Mouse (Mus musculus) mature B cell (primary cell): Measurements from ENCODE around the gene Tmem132d.

Experiments used
- in situ Hi-C: fragments of 300-500 bp; cut with MboI; formaldehyde crosslinking; loops from 2 replicates; pipeline ENCODE4 v1.14.3; 2019

Gene Tmem132d

GRCm38 (mm10) chr5:128211125-128211524, 221.8 kb downstream of the Tmem132d start:
- in situ Hi-C loops = no loop called here

DNA sequence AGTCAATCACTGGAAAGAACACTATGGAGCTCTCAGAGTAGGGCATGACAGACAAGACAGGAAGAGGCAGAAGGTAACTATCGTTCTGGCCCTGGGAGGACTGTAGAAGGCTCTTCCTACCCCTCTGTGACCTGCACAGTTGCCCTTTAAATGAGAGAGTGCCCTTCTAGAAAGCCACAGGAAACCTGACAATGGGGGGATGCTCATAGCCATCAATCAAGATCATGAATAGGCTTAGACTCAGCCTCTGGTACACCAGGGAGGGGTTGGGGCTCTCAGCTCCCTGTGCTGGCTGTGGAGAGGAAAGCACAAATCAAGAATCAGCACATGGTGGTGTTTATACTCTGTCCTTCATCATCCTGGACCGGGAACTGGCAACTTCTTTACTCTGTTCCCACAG, 227.2 kb downstream of the Tmem132d start:
- in situ Hi-C loops = no loop called here

DNA sequence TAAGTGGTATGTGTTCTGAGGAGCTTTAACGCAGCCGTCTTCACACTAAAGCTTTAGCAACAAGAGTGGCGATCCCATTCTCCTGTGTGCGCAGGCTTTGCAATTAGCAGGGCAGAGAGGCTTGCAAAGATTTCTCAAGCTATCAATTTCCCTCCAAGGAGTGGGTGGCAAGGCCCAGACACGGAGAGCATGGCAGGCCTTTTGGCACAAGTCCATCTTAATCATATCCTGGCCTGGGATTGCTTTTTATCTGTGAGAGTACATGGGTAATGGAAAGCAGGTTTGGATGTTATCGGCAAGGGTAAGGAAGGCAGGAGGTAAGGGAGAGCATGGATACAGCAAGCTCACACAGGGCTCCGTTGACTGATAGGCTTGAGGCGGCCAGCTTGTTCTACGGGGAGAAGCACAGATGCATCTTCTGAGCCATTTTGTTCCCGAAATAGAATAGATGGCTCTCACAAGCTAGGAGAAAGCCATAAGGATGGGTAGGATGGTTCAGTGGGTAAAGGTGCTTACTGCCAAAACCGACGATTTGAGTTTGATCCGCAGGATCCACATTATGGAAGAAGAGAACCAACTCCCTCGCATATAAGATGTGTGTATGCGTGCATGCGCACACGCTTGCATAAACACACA, 228.1 kb downstream of the Tmem132d start:
- in situ Hi-C loops = no loop called here

- in situ Hi-C loops = no loop called here
Measured at GRCm38 (mm10) chr5:128203879-128204581, 228.8 kb downstream of the Tmem132d start.

DNA sequence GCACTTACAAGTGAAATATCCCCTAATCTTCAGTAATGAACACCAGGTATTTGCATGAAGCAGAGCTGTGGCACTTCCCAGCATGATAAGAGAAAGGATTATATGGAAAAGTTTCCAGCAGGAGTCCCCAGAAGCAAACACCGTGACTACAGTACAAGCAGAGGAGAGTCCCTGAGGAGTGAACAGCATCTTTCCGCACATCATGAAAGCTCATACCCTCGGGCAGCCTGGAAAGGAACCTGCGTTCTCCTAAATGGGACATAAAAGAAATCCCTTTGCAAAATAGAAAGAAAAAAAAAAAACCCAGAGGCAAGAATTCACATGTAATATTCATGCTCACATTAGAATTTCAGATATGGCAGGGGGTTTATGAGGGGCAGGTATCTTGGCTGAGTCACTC, 238.8 kb downstream of the Tmem132d start:
- in situ Hi-C loops = no loop called here

DNA sequence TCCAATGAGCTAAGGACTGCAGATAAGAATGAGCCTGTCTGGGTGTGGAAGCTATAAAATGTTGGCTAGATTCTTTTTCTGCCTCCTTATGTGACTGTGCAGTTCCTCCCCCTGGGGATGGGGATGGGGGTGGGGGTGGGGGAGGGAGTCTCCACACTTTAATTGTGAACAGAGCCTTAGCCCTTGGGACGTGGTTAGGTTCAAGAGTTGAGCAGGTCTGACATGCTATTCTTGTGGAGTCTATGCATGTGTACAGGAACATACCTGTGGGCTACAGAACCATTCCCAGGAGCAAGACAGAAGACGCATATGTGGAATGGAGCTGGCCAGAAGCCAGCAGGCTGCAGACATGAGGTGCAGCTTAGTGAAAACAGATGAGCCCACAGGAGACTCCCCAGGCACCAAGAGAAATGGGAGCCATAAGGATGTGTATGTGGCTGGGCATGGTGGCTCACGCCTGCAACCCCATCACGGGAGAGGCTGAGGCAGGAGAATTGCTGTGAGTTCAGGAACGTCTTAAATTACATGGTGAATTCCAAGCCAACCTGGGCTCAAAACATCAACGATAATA, 240.3 kb downstream of the Tmem132d start:
- in situ Hi-C loops = no loop called here

GRCm38 (mm10) chr5:128191710-128192109, 241.2 kb downstream of the Tmem132d start:
- in situ Hi-C loops = no loop called here

DNA sequence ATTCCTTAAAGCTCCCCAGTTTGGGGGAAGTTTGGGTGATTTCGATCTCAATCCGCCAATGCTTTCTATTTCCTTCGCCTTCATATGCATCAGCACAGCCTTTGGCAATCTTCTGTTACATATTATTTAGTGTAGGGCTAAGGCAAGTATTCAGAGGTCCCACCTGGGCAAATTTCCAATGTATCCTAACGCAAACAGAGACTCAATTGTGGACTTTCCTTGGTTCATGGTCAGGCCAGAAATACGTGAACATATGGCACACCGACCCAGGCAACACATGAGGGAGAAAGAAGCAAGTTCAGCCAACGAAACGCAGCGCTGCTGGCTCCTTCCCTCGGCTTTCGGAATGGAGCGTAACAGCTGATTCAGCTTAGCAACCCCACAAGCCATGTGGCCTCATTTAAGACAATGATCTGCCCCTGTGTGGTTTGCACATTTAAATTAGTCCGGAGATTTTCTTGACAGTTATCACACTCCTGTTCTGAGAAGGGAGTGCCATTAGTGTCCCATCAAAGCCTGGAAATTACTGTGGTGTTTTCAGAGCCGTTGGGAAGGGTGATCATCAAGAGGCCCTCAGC, 242.5 kb downstream of the Tmem132d start:
- in situ Hi-C loops = no loop called here

- in situ Hi-C loops = no loop called here
Measured at GRCm38 (mm10) chr5:128176234-128176633, 256.6 kb downstream of the Tmem132d start.

- in situ Hi-C loops = no loop called here
Measured at GRCm38 (mm10) chr5:128158901-128159675, 273.8 kb downstream of the Tmem132d start.

- in situ Hi-C loops = no loop called here
Measured at GRCm38 (mm10) chr5:128151461-128151860, 281.4 kb downstream of the Tmem132d start.

DNA sequence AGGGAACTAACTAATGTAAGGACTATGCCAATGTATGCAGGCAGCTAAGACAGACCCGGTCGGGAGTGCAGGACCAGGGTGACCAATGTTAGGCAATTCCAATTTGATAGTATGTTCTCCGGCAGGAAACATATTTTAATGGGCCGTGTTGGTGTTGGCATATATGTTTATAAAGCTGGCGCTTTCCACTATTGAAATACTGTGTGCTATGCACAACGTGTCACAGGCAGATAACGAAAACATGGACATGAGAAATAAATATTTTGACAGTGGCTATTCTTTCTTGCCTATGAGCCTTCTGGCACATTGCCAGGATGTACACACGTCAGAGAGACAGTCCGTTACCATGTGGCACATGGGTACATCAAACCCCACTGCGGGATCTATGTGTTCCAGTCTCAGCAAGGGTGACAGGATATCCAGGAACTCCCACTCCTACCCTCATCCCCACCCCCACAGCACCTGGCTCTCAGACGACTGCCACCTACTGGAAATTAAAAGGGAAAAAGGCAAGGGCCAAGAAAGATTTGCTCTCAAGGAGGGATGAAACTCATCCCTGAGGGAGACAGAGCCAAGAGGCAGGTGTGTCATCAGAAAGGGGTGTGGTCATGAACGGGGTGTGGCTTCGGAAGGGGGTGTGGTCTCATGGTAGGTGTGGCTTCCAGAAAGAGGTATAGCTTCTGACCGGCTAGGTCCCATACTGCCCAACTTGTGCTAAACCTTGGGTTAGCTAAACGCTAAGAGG, 285.8 kb downstream of the Tmem132d start:
- in situ Hi-C loops = no loop called here

GRCm38 (mm10) chr5:128144799-128145198, 288.1 kb downstream of the Tmem132d start:
- in situ Hi-C loops = no loop called here

GRCm38 (mm10) chr5:128136818-128137217, 296.1 kb downstream of the Tmem132d start:
- in situ Hi-C loops = no loop called here

- in situ Hi-C loops = no loop called here
Measured at GRCm38 (mm10) chr5:128122656-128123055, 310.2 kb downstream of the Tmem132d start.

DNA sequence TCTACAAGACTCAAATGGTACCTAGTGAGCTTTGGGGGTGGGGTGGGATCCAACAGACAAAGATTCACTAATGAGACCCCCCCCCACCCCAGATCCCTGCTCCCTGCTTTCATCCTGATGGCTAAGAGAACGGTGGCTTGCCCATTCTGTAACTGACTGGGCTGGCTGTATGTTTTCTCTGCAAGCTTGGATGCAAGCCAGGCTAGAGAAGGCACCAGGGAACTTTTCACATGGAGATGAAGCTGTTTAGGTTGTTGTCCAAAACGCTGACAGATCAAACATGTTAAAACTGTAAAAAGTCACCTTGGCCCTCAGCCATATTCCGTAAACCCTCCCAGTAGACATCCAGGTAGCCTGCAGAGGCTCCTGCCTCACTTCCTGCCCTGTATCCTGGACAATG, 313.7 kb downstream of the Tmem132d start:
- in situ Hi-C loops = no loop called here

DNA sequence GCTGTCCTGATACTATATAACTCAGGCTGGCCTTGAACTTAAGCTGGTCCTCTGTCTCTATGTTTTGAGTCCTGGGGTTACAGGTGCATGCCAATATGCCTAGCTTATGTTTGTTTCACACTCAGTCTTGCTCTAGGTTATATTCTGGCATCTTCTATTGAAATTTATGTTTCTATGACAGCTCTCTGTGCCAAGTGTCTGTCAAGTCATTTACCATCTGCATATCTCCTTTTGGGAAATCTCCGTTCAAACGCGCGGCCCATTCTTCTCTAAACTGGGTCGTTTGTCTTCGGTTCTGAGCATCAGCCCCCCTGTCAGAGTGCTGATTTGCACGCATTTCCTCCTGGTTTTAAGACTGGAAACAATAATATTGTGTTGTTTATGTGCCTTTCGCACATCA, 319.8 kb downstream of the Tmem132d start:
- in situ Hi-C loops = no loop called here

DNA sequence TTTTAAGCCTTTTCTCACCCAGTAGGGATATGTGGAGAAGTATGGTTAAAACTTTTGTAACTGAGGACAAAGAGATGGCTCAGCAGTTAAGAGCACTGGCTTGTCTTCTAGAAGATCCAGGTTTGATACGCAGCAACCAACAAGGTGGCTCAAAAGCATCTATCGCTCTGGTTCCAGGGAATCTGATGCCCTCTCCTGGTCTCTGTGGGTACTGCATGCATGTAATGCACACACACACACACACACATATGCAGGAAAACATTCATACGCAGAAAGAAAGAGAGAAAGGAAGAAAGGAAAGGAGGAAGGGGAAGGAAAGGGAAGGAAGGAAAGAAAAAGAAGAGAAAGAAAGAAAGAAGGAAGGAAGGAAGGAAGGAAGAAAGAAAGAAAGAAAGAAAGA, 320.4 kb downstream of the Tmem132d start:
- in situ Hi-C loops = no loop called here

DNA sequence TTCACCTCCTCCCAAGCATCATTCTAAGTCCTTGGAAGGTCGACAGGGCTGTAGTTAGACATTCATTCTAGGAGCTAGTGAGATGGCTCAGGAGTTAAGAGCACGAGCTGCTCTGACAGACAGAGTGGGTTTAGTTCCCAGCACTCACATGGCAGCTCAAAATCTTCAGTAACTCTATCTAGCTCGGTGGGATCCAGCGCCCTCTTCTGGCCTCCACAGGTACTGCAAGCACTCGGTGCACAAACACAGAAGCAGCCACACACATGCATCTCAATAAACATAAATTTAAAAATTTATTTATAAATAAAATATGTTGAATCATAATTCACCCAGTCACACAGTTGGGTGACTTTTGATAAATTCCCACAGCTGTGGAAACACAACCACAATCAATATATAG, 321.2 kb downstream of the Tmem132d start:
- in situ Hi-C loops = no loop called here

DNA sequence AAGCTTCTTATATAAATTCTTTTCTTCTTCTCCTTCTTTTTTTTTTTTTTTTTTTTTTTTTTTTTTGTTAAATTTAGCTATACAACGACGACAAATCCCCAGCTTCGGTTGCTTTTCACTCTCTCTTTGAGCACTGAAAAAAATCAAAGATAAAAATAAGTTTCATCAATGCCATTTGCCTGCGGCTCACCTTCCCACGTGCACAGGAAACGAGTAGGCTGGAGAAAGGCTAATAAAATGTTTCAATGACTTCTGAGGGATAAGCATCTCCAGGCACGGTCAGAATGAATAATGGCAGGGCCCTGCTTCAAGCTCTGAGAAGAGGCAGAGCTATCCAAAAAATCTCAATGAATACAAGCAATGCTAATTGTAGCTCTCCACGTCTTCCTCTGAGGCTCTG, 330.3 kb downstream of the Tmem132d start:
- in situ Hi-C loops = no loop called here

DNA sequence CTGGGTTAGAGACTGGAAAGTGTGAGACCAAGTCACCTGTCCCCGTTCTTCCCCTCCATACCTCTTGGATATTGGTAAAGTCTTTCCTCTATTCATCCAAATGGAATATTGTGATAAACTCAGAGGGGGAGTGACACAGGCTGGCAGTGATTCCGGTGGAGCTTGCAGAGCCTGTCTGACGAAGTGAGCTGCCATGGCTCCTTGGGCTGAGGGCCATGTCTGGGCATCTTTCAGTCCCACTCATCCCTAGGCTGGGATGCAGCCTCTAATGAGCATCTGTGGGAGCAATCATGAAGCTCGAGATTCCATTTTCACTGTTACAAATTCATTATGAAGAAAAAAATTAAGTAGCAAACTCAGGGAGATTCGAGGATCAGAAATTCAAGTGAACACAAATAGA, 332.5 kb downstream of the Tmem132d start:
- in situ Hi-C loops = no loop called here

GRCm38 (mm10) chr5:128099439-128099838, 333.4 kb downstream of the Tmem132d start:
- in situ Hi-C loops = no loop called here
